Mouse (Mus musculus) liver, embryonic 14.5 days (tissue): ENCODE data around the gene Mob1b.

Experiments
- CTCF ChIP-seq: IDR thresholded peaks from 2 replicates; pipeline ENCODE4 v1.5.1; 2016; ENCODE audit warnings: antibody characterized with exemption, low read depth, control low read depth
- EP300 ChIP-seq: IDR thresholded peaks from 2 replicates; pipeline ENCODE4 v1.6.1; 2016; ENCODE audit warnings: antibody characterized with exemption, low read depth

DNA sequence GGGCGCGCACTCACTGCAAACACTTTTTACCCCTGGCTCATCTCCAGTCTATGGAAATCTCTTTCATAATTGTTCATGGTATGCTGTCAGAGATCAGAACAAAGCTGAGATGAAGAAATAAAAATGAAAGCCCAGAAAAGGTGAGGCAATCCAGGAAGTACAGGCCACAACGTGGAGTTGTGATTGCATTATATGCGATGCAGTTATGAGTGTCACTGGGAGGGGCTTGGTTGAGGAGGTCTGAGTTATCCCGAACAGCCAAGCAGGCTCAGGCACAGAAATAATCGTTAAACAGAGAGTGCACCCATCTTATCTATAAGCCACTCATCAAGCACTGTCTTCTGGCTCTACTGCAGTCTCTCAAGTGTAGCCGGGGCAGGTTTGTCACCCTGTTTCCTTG is 41.7 kb upstream of the Mob1b start:
- TF ChIP-seq CTCF (no peak), EP300 (peak; percentile 63)
